Mouse (Mus musculus) lung, embryonic 14.5 days (tissue): ENCODE data around the gene Carnmt1. TPM values are rescaled to one million over a fixed set of nuclear protein-coding genes. Genes with fewer than 3 reads are reported as not detected.

ENCODE experiments used
- ATAC-seq: fragments of 200-750 bp; cut with Nextera tagmentation; 2 replicates; pipeline ENCODE4 v1.8.0; 2017; ENCODE audit warnings: mild to moderate bottlenecking, moderate TSS enrichment, moderate library complexity; ENCODE audit not compliant: insufficient read depth
- DNase-seq: peaks from one replicate; pipeline ENCODE4 v3.0.0-alpha.2; 2015
- H3K27ac ChIP-seq: fragments of 300-500 bp; sonication (generic); 2 replicates; pipeline ENCODE4 v1.5.1; 2014; ENCODE audit warnings: low read depth, mild to moderate bottlenecking, moderate library complexity
- H3K27me3 ChIP-seq: fragments of 300-500 bp; sonication (generic); 2 replicates; pipeline ENCODE4 v1.6.1; 2014; ENCODE audit warnings: low read length, control low read depth; ENCODE audit not compliant: insufficient read depth
- H3K36me3 ChIP-seq: fragments of 300-500 bp; sonication (generic); 2 replicates; pipeline ENCODE4 v1.6.1; 2014; ENCODE audit warnings: control low read depth; ENCODE audit not compliant: insufficient read depth
- H3K4me1 ChIP-seq: fragments of 300-500 bp; sonication (generic); 2 replicates; pipeline ENCODE4 v1.6.1; 2014; ENCODE audit warnings: antibody characterized with exemption, control low read depth; ENCODE audit not compliant: insufficient read depth
- H3K4me2 ChIP-seq: fragments of 300-500 bp; sonication (generic); 2 replicates; pipeline ENCODE4 v1.6.1; 2014; ENCODE audit warnings: mild to moderate bottlenecking
- H3K4me3 ChIP-seq: fragments of 300-500 bp; sonication (generic); 2 replicates; pipeline ENCODE4 v1.5.1; 2014; ENCODE audit warnings: low read depth, low read length
- H3K9ac ChIP-seq: fragments of 300-500 bp; sonication (generic); 2 replicates; pipeline ENCODE4 v1.6.1; 2014
- H3K9me3 ChIP-seq: fragments of 300-500 bp; sonication (generic); 2 replicates; pipeline ENCODE4 v1.6.1; 2016; ENCODE audit warnings: low read depth, low read length, control low read depth
- CTCF ChIP-seq: IDR thresholded peaks from 2 replicates; pipeline ENCODE4 v1.5.1; 2016; ENCODE audit warnings: antibody characterized with exemption, low read depth
- WGBS: fragments of 180-500 bp; shearing (Covaris S2); extraction: QIAGEN DNeasy Blood & Tissue Kit; methylation state at CpG from one replicate; pipeline ENCODE4 v1.1.7; 2014; 5-methylcytosine and 5-hydroxymethylcytosine counted together
- polyA plus RNA-seq: library from polyadenylated mRNA; unstranded; fragments of >200 nt; fragmentation: Nextera tagmentation; extraction: Ambion mirVana; gene quantifications from 2 replicates; pipeline ENCODE4 v1.2.1, GENCODE M21; 2014

The Carnmt1 gene
- polyA plus RNA-seq, 1 experiment from 2014 or later = 37.8 TPM

GRCm38 (mm10) chr19:18646397-18646796, 24.2 kb upstream of the Carnmt1 start:
- H3K9me3 ChIP-seq = no peaks in the 10 kb centered on the region
- TF ChIP-seq CTCF = no peak
- H3K27ac ChIP-seq = no peak overlapping the region
- no peak overlapping the region for H3K9ac ChIP-seq
- H3K36me3 ChIP-seq = no peaks in the 10 kb centered on the region
- 69% methylated on average over 3 of the region's 3 CpGs for WGBS
- H3K4me3 ChIP-seq = no peak overlapping the region
- ATAC-seq (no peak), DNase-seq (no peak)
- no peaks in the 10 kb centered on the region for H3K4me1 ChIP-seq
- H3K4me2 ChIP-seq = no peak overlapping the region
- H3K27me3 ChIP-seq = no peaks in the 10 kb centered on the region

GRCm38 (mm10) chr19:18646853-18647420, 23.6 kb upstream of the Carnmt1 start:
- Histone ChIP-seq H3K36me3 (no peaks in the 10 kb centered on the region), H3K4me3 (no peak overlapping the region), H3K4me1 (no peaks in the 10 kb centered on the region), H3K9me3 (no peaks in the 10 kb centered on the region), H3K27me3 (no peaks in the 10 kb centered on the region), H3K9ac (no peak overlapping the region), H3K27ac (no peak overlapping the region), H3K4me2 (no peak overlapping the region)
- no peak for DNase-seq
- no peak for ATAC-seq
- no peak for TF ChIP-seq CTCF
- 50% methylated on average over 5 of the region's 5 CpGs for WGBS

- WGBS = 45% methylated on average over 9 of the region's 9 CpGs
- H3K9ac ChIP-seq = no peak overlapping the region
- H3K27ac ChIP-seq = no peak overlapping the region
- no peak for TF ChIP-seq CTCF
- ATAC-seq (no peak), DNase-seq (no peak)
- no peak overlapping the region for H3K4me3 ChIP-seq
- H3K9me3 ChIP-seq = no peaks in the 10 kb centered on the region
- H3K36me3 ChIP-seq = no peaks in the 10 kb centered on the region
- no peak overlapping the region for H3K4me2 ChIP-seq
- H3K4me1 ChIP-seq = no peaks in the 10 kb centered on the region
- H3K27me3 ChIP-seq = no peaks in the 10 kb centered on the region
Measured at GRCm38 (mm10) chr19:18647775-18648557, 22.6 kb upstream of the Carnmt1 start.

GRCm38 (mm10) chr19:18648558-18648945, 22.0 kb upstream of the Carnmt1 start:
- H3K9me3 ChIP-seq = no peaks in the 10 kb centered on the region

GRCm38 (mm10) chr19:18649955-18650354, 20.6 kb upstream of the Carnmt1 start:
- WGBS = 62% methylated on average over 4 of the region's 4 CpGs
- Histone ChIP-seq H3K4me1 (no peaks in the 10 kb centered on the region), H3K9me3 (no peaks in the 10 kb centered on the region), H3K4me3 (no peak overlapping the region), H3K36me3 (no peaks in the 10 kb centered on the region), H3K4me2 (no peak overlapping the region), H3K27me3 (no peaks in the 10 kb centered on the region), H3K27ac (no peak overlapping the region), H3K9ac (no peak overlapping the region)
- DNase-seq (no peak), ATAC-seq (no peak)
- no peak for TF ChIP-seq CTCF

More at GRCm38 (mm10) chr19:18648558-18648945, 22.0 kb upstream of the Carnmt1 start:
- Histone ChIP-seq H3K27me3 (no peaks in the 10 kb centered on the region), H3K4me1 (no peaks in the 10 kb centered on the region), H3K36me3 (no peaks in the 10 kb centered on the region), H3K4me2 (no peak overlapping the region), H3K27ac (no peak overlapping the region), H3K4me3 (no peak overlapping the region), H3K9ac (no peak overlapping the region)
- DNase-seq (no peak), ATAC-seq (no peak)
- no peak for TF ChIP-seq CTCF
- WGBS = 80% methylated on average over 6 of the region's 6 CpGs

- Histone ChIP-seq H3K9ac (no peak overlapping the region), H3K4me3 (no peak overlapping the region), H3K27ac (no peak overlapping the region), H3K36me3 (no peaks in the 10 kb centered on the region), H3K27me3 (no peaks in the 10 kb centered on the region), H3K4me1 (no peaks in the 10 kb centered on the region), H3K4me2 (no peak overlapping the region), H3K9me3 (no peaks in the 10 kb centered on the region)
- ATAC-seq (no peak), DNase-seq (no peak)
- no peak for TF ChIP-seq CTCF
- WGBS = 61% methylated on average over 6 of the region's 6 CpGs
Measured at GRCm38 (mm10) chr19:18650473-18650872, 20.1 kb upstream of the Carnmt1 start.

- no peak for DNase-seq
- no peak overlapping the region for H3K9ac ChIP-seq
- no peaks in the 10 kb centered on the region for H3K27me3 ChIP-seq
- no peak for TF ChIP-seq CTCF
- H3K9me3 ChIP-seq = no peaks in the 10 kb centered on the region
- H3K4me2 ChIP-seq = no peak overlapping the region
- no peaks in the 10 kb centered on the region for H3K4me1 ChIP-seq
- no peak overlapping the region for H3K27ac ChIP-seq
- H3K4me3 ChIP-seq = no peak overlapping the region
- WGBS = 72% methylated on average over 4 of the region's 4 CpGs
- H3K36me3 ChIP-seq = no peaks in the 10 kb centered on the region
- ATAC-seq = no peak
Measured at GRCm38 (mm10) chr19:18652592-18652991, 18.0 kb upstream of the Carnmt1 start.
